Mouse (Mus musculus) megakaryocyte, embryonic 14.5 days (primary cell): Measurements from ENCODE around the gene Lsm14b. TPM values are rescaled to one million over a fixed set of nuclear protein-coding genes. Genes with fewer than 3 reads are reported as not detected.
A peak's percentile ranks its signal among the peaks of the same experiment; 100 is the strongest.

ENCODE experiments used
- H3K27me3 ChIP-seq: replicated peaks from 2 replicates; pipeline ENCODE3; 2012; ENCODE audit warnings: inconsistent platforms
- H3K36me3 ChIP-seq: replicated peaks from 2 replicates; pipeline ENCODE3; 2012; ENCODE audit warnings: low read length, inconsistent platforms, mixed read lengths
- H3K4me1 ChIP-seq: 2 replicates; pipeline ENCODE4 v1.6.1; 2012; ENCODE audit warnings: inconsistent platforms
- H3K4me3 ChIP-seq: replicated peaks from 2 replicates; pipeline ENCODE3; 2012; ENCODE audit warnings: moderate library complexity, mild to moderate bottlenecking, inconsistent platforms
- H3K9me3 ChIP-seq: 2 replicates; pipeline ENCODE4 v1.6.1; 2012; ENCODE audit warnings: inconsistent platforms
- FLI1 ChIP-seq: IDR thresholded peaks from 2 replicates; pipeline ENCODE4 v1.6.1; 2012; ENCODE audit warnings: low read length, inconsistent platforms, mixed read lengths
- GATA1 ChIP-seq: IDR thresholded peaks from 3 replicates; pipeline ENCODE4 v1.6.1; 2012; ENCODE audit warnings: mixed read lengths, low read length, inconsistent platforms, borderline replicate concordance
- polyA plus RNA-seq: library from polyadenylated mRNA; stranded (reverse); fragments of >175 nt; gene quantifications from 2 replicates; pipeline ENCODE4 v1.2.3, GENCODE M21; 2012; ENCODE audit warnings: low replicate concordance; ENCODE audit not compliant: insufficient read depth

Lsm14b gene
- polyA plus RNA-seq, 1 experiment = 17.3 TPM

- H3K27me3 ChIP-seq = peaks cover 35% of the 10 kb centered on the region
- peaks cover 10% of the 10 kb centered on the region for H3K4me1 ChIP-seq
- H3K9me3 ChIP-seq = peaks cover 25% of the 10 kb centered on the region
- H3K36me3 ChIP-seq = no peaks in the 10 kb centered on the region
- H3K4me3 ChIP-seq = no peak overlapping the region
- no peak for TF ChIP-seq GATA1
- no peak for TF ChIP-seq FLI1
Observed at GRCm38 (mm10) chr2:180011370-180011769, 13.4 kb upstream of the Lsm14b start.

GRCm38 (mm10) chr2:180013686-180014085, 11.1 kb upstream of the Lsm14b start:
- H3K36me3 ChIP-seq = no peaks in the 10 kb centered on the region
- no peak overlapping the region for H3K4me3 ChIP-seq
- H3K4me1 ChIP-seq = peaks cover 22% of the 10 kb centered on the region
- H3K9me3 ChIP-seq = peaks cover 11% of the 10 kb centered on the region
- H3K27me3 ChIP-seq = peaks cover 36% of the 10 kb centered on the region
- no peak for TF ChIP-seq FLI1
- no peak for TF ChIP-seq GATA1

- TF ChIP-seq GATA1 = no peak
- TF ChIP-seq FLI1 = no peak
- Histone ChIP-seq H3K9me3 (no peaks in the 10 kb centered on the region), H3K4me1 (peaks cover 35% of the 10 kb centered on the region), H3K36me3 (no peaks in the 10 kb centered on the region), H3K4me3 (no peak overlapping the region), H3K27me3 (peaks cover 70% of the 10 kb centered on the region)
Observed at GRCm38 (mm10) chr2:180017632-180018031, 7.2 kb upstream of the Lsm14b start.

DNA sequence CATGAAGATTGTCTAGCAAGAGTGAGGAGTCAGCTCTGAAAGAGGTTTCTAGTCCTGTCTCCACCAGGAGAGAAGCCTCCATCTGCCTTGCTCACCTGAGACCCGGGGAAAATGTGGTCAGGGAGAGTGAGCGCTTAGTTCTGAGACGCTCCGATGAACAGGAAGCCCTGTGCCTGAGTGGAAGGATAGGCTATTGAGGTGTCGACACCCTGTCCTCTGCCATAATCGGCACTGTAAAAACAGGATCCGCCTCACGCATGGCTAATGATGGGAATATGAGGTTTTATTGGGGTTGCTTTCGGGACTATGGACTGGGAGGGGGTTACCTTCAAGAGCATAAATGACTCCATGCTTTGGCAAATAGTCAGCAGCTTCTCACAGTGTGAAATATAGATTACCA, 6.2 kb upstream of the Lsm14b start:
- no peak overlapping the region for H3K4me3 ChIP-seq
- H3K9me3 ChIP-seq = no peaks in the 10 kb centered on the region
- peaks cover 75% of the 10 kb centered on the region for H3K27me3 ChIP-seq
- TF ChIP-seq GATA1 = no peak
- no peak for TF ChIP-seq FLI1
- no peaks in the 10 kb centered on the region for H3K36me3 ChIP-seq
- H3K4me1 ChIP-seq = peaks cover 45% of the 10 kb centered on the region

GRCm38 (mm10) chr2:180020091-180020661, 4.6 kb upstream of the Lsm14b start:
- no peaks in the 10 kb centered on the region for H3K9me3 ChIP-seq
- peaks cover 41% of the 10 kb centered on the region for H3K4me1 ChIP-seq
- peaks cover 62% of the 10 kb centered on the region for H3K27me3 ChIP-seq
- TF ChIP-seq FLI1 (no peak), GATA1 (no peak)
- no peak overlapping the region for H3K4me3 ChIP-seq
- H3K36me3 ChIP-seq = no peaks in the 10 kb centered on the region

DNA sequence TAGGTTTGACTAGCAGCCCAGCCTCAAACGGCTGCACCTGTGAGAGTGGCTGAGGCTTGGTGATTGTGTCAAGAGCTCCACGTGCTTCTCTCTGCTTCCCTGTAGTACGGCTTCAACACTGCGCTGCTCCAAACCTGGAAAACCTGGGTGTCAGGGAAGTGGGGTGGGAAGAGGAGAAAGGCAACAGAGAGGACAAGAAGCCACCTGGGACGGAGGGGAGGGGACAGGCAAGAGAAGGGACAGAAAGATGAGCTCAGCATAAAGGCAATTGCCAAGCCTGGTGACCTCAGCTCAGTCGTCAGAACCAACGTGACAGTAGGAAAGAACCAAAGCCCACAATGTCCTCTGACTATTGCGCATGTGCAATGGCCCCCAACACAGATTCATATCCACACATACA, 3.9 kb upstream of the Lsm14b start:
- H3K36me3 ChIP-seq = no peaks in the 10 kb centered on the region
- H3K4me1 ChIP-seq = peaks cover 47% of the 10 kb centered on the region
- no peak overlapping the region for H3K4me3 ChIP-seq
- peaks cover 56% of the 10 kb centered on the region for H3K27me3 ChIP-seq
- no peaks in the 10 kb centered on the region for H3K9me3 ChIP-seq
- TF ChIP-seq FLI1 = no peak
- TF ChIP-seq GATA1 = no peak

DNA sequence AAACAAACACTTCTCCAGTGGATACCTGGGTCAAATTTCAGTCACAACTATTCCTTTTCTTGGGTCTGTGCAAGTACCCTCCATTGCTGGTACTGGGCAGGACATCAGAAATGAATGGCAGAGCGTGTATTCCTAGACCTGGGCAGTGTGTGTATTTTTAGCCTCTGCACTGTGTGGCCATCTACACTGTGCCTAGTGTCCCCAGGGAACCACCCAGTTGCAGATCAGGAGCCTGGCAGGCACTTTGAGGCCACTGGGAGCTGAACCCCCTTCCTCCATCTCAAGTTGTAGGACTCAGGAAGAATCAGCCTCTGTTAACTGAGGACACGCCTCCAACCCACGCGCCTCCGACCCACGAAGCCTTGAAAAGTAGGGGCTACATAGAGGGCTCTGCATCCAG, 2.0 kb upstream of the Lsm14b start:
- no peak for TF ChIP-seq GATA1
- no peak for TF ChIP-seq FLI1
- H3K9me3 ChIP-seq = no peaks in the 10 kb centered on the region
- peaks cover 48% of the 10 kb centered on the region for H3K27me3 ChIP-seq

GRCm38 (mm10) chr2:180025135-180025860, 511 bp downstream of the Lsm14b start:
- TF ChIP-seq GATA1 (no peak), FLI1 (no peak)

More for the DNA sequence above, 2.0 kb upstream of the Lsm14b start:
- Histone ChIP-seq H3K4me3 (peak overlapping the region; percentile 18), H3K4me1 (peaks cover 57% of the 10 kb centered on the region), H3K36me3 (peaks cover 15% of the 10 kb centered on the region)

DNA sequence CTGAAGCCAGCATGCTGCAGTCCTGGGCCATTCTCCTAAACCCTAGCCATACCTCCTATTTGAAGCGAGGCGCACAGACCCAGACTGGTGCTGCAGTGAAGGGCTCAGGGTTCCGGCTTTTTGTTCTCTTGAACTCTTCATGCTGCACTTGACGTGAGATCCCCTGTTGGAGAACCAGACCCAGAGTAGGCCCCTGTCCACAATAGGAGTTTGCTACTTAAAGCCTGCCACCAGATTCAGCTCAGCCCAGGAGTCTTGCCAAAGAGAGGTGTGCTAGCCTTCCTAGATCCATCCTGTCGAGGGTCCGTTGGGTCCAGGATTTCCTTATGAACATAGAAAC, 1.0 kb downstream of the Lsm14b start:
- H3K4me3 ChIP-seq = peak overlapping the region; percentile 98

More at GRCm38 (mm10) chr2:180025135-180025860, 511 bp downstream of the Lsm14b start:
- peaks cover 66% of the 10 kb centered on the region for H3K4me1 ChIP-seq
- H3K9me3 ChIP-seq = no peaks in the 10 kb centered on the region
- peaks cover 24% of the 10 kb centered on the region for H3K27me3 ChIP-seq
- H3K4me3 ChIP-seq = peak overlapping the region; percentile 98
- peaks cover 40% of the 10 kb centered on the region for H3K36me3 ChIP-seq

GRCm38 (mm10) chr2:180027768-180028167, 3.0 kb downstream of the Lsm14b start:
- TF ChIP-seq GATA1 (no peak), FLI1 (no peak)
- peak overlapping the region; percentile 80 for H3K4me3 ChIP-seq
- H3K4me1 ChIP-seq = peaks cover 73% of the 10 kb centered on the region
- peaks cover 4% of the 10 kb centered on the region for H3K27me3 ChIP-seq
- H3K9me3 ChIP-seq = no peaks in the 10 kb centered on the region
- H3K36me3 ChIP-seq = peaks cover 65% of the 10 kb centered on the region

More for the DNA sequence above, 1.0 kb downstream of the Lsm14b start:
- H3K9me3 ChIP-seq = no peaks in the 10 kb centered on the region
- H3K4me1 ChIP-seq = peaks cover 70% of the 10 kb centered on the region
- no peak for TF ChIP-seq GATA1
- TF ChIP-seq FLI1 = no peak
- H3K36me3 ChIP-seq = peaks cover 45% of the 10 kb centered on the region
- peaks cover 19% of the 10 kb centered on the region for H3K27me3 ChIP-seq

GRCm38 (mm10) chr2:180031270-180031669, 6.5 kb downstream of the Lsm14b start:
- Histone ChIP-seq H3K4me3 (no peak overlapping the region), H3K27me3 (no peaks in the 10 kb centered on the region), H3K36me3 (peaks cover 99% of the 10 kb centered on the region), H3K4me1 (peaks cover 80% of the 10 kb centered on the region), H3K9me3 (no peaks in the 10 kb centered on the region)
- no peak for TF ChIP-seq FLI1
